17 mouse cellular contexts compared by ENCODE assay signal in genomic region chr6:15397485-15397884, GRCm38 (mm10).
DNase-seq lines count a peak whose midpoint lies in the region; ATAC-seq and TF ChIP-seq lines count a peak whose summit lies in the region.
"Had no signal": no experiment of that assay in that cellular context is flagged by ENCODE, and none has a peak within 500 bp of the region (broad histone marks: within the 10 kb centered on the region; RNA-seq: fewer than 3 reads in every experiment).

No protein-coding gene starts in this region.

- TF ChIP-seq CTCF in layer of hippocampus, adult 2 months (conservative IDR thresholded peaks at IDR 0.05) = no peak

- ATAC-seq in hindbrain, embryonic 11.5 days (ENCODE audit: low FRiP score) = peak; percentile 78
- peak; percentile 85 for ATAC-seq in forebrain, embryonic 15.5 days (replicated peaks)
- peak; percentile 63; the same call in 1 of the 2 replicates for ATAC-seq in midbrain, embryonic 14.5 days (ENCODE audit: low FRiP score, low TSS enrichment)
- ATAC-seq: Patski had no signal

- no peaks in the 10 kb centered on the region for H3K9me3 ChIP-seq in hindbrain, embryonic 11.5 days (ENCODE audit: control insufficient read depth, low read length)
- no peaks in the 10 kb centered on the region for H3K9me3 ChIP-seq in hindbrain, embryonic 10.5 days
- H3K9me3 ChIP-seq in forebrain, embryonic 15.5 days = no peaks in the 10 kb centered on the region
- no peaks in the 10 kb centered on the region for H3K9me3 ChIP-seq in midbrain, embryonic 14.5 days (ENCODE audit: control insufficient read depth, low read length)
- H3K9me3 ChIP-seq: heart, embryonic 13.5 days; limb, embryonic 12.5 days had no signal

- H3K4me1 ChIP-seq in hindbrain, embryonic 11.5 days (replicated peaks; ENCODE audit: control insufficient read depth, insufficient read depth, low read length) = no peaks in the 10 kb centered on the region
- peaks cover 15% of the 10 kb centered on the region for H3K4me1 ChIP-seq in hindbrain, embryonic 10.5 days (replicated peaks)
- H3K4me1 ChIP-seq in forebrain, embryonic 15.5 days = peaks cover 29% of the 10 kb centered on the region
- peaks cover 14% of the 10 kb centered on the region; the same call in 1 of the 2 replicates for H3K4me1 ChIP-seq in midbrain, embryonic 14.5 days (ENCODE audit: control insufficient read depth, insufficient read depth, low read length)
- H3K4me1 ChIP-seq: heart, embryonic 13.5 days; limb, embryonic 12.5 days had no signal

- WGBS in hindbrain, embryonic 11.5 days = 32% methylated on average over 5 of the region's 5 CpGs
- WGBS in hindbrain, embryonic 10.5 days = 45% methylated on average over 5 of the region's 5 CpGs
- WGBS in forebrain, embryonic 15.5 days = 10% methylated on average over 5 of the region's 5 CpGs
- WGBS in midbrain, embryonic 14.5 days = 31% methylated on average over 5 of the region's 5 CpGs

- H3K27ac ChIP-seq in hindbrain, embryonic 11.5 days (ENCODE audit: low read depth, low read length) = no peak overlapping the region
- H3K27ac ChIP-seq in hindbrain, embryonic 10.5 days = no peak overlapping the region
- no peak overlapping the region for H3K27ac ChIP-seq in forebrain, embryonic 15.5 days (replicated peaks)
- no peak overlapping the region for H3K27ac ChIP-seq in midbrain, embryonic 14.5 days (replicated peaks; ENCODE audit: low read depth, low read length)
- no peak overlapping the region for H3K27ac ChIP-seq in layer of hippocampus, adult 2 months
- H3K27ac ChIP-seq: heart, embryonic 13.5 days; limb, embryonic 12.5 days; liver, embryonic 14.5 days had no signal

- no peak for DNase-seq in hindbrain, embryonic 11.5 days (ENCODE audit: low spot score)
- no peak for DNase-seq in hindbrain, embryonic 10.5 days (ENCODE audit: low spot score)
- DNase-seq in midbrain, embryonic 14.5 days = peak; percentile 77
- peak; percentile 90 for DNase-seq in retina, postnatal 1 day
- DNase-seq in lung, postnatal 25 days (ENCODE audit: low spot score) = no peak
- no peak for DNase-seq in layer of hippocampus, adult 2 months (ENCODE audit: low spot score in 2 of 2)
- DNase-seq: cerebellum, postnatal 36 days; gastrocnemius, postnatal 25 days; kidney, adult 8-10 months; lung, postnatal 10 days; right cerebral cortex, postnatal 25 days; thymus, postnatal 25 days had no signal

- H3K9ac ChIP-seq in hindbrain, embryonic 11.5 days (ENCODE audit: low read depth, low read length) = no peak overlapping the region
- no peak overlapping the region for H3K9ac ChIP-seq in forebrain, embryonic 15.5 days (replicated peaks)
- no peak overlapping the region for H3K9ac ChIP-seq in midbrain, embryonic 14.5 days (replicated peaks; ENCODE audit: low read length)
- H3K9ac ChIP-seq: heart, embryonic 13.5 days; limb, embryonic 12.5 days; liver, embryonic 14.5 days had no signal

- no peaks in the 10 kb centered on the region for H3K27me3 ChIP-seq in hindbrain, embryonic 11.5 days (ENCODE audit: control insufficient read depth, insufficient read depth, low read length)
- no peaks in the 10 kb centered on the region for H3K27me3 ChIP-seq in hindbrain, embryonic 10.5 days (ENCODE audit: insufficient read depth, poor library complexity, severe bottlenecking)
- H3K27me3 ChIP-seq in forebrain, embryonic 15.5 days = no peaks in the 10 kb centered on the region
- no peaks in the 10 kb centered on the region for H3K27me3 ChIP-seq in midbrain, embryonic 14.5 days (ENCODE audit: control insufficient read depth, insufficient read depth, low read length)
- H3K27me3 ChIP-seq: heart, embryonic 13.5 days; limb, embryonic 12.5 days had no signal

- H3K4me2 ChIP-seq in hindbrain, embryonic 11.5 days (replicated peaks; ENCODE audit: low read depth, low read length) = no peak overlapping the region
- H3K4me2 ChIP-seq in forebrain, embryonic 15.5 days (replicated peaks) = no peak overlapping the region
- H3K4me2 ChIP-seq in midbrain, embryonic 14.5 days (ENCODE audit: low read length) = no peak overlapping the region
- H3K4me2 ChIP-seq: heart, embryonic 13.5 days; limb, embryonic 12.5 days had no signal

- H3K4me3 ChIP-seq in hindbrain, embryonic 11.5 days (ENCODE audit: low read depth, low read length) = no peak overlapping the region
- H3K4me3 ChIP-seq in hindbrain, embryonic 10.5 days = no peak overlapping the region
- H3K4me3 ChIP-seq in forebrain, embryonic 15.5 days = no peak overlapping the region
- H3K4me3 ChIP-seq in midbrain, embryonic 14.5 days (replicated peaks; ENCODE audit: low read depth, low read length) = no peak overlapping the region
- H3K4me3 ChIP-seq in layer of hippocampus, adult 2 months = no peak overlapping the region
- H3K4me3 ChIP-seq: heart, embryonic 13.5 days; limb, embryonic 12.5 days had no signal

- no peaks in the 10 kb centered on the region for H3K36me3 ChIP-seq in hindbrain, embryonic 11.5 days (ENCODE audit: control insufficient read depth, insufficient read depth, low read length)
- 0 out of 2 replicates have a peak, but pooled peaks cover 4% of the 10 kb centered on the region for H3K36me3 ChIP-seq in hindbrain, embryonic 10.5 days
- no peaks in the 10 kb centered on the region for H3K36me3 ChIP-seq in forebrain, embryonic 15.5 days
- H3K36me3 ChIP-seq in midbrain, embryonic 14.5 days (ENCODE audit: control insufficient read depth, insufficient read depth, low read length) = no peaks in the 10 kb centered on the region
- H3K36me3 ChIP-seq: limb, embryonic 12.5 days had no signal

Comparison
In these comparisons a context has a peak if more than half of its experiments do, and no peak if none do; other contexts are left out.
1. DNase-seq: peak in midbrain, embryonic 14.5 days (single experiment) and retina, postnatal 1 day (single experiment); none in hindbrain, embryonic 11.5 days (single experiment), hindbrain, embryonic 10.5 days (single experiment), lung, postnatal 25 days (single experiment) and layer of hippocampus, adult 2 months (0 of 2).
2. Peak in every context shown above with its lines, with median percentiles within 50 percentile points of each other: ATAC-seq.